Mouse (Mus musculus) left cerebral cortex, adult 9 months (tissue): ENCODE measurements at regions not wholly inside any gene's neighbourhood (a gene's known extent, or its start where the extent isn't known, plus 50 kb on each side); places are given as distances from the start of the nearest gene placed in this dataset.
A peak's percentile ranks its signal among the peaks of the same experiment; 100 is the strongest.

ENCODE experiments used
- DNase-seq, 2 experiments: peaks; one replicate each; pipeline ENCODE4 v3.0.0; 2022; ENCODE audit warnings: low spot score in 2 of 2

DNA sequence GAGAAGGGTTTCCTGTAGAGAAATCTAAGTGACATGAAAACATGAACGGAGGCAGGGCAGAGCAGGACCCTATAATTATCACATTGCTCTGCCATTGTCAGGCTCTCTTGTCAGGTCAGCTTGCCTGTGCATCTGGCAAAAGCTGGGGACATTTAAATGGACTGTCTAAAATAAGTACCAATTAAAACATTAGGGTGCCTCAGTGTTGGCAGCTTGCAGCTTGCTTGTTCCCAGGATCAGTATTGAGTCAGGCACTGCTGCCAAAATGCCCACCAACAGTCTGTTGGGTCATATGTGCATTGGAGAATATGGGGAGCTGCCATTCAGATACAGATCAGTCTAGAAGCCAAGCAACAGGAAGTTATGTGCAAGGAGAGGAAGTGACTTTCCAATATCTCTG is 349.5 kb upstream of the B3gat1 start:
- DNase-seq = no peak

DNA sequence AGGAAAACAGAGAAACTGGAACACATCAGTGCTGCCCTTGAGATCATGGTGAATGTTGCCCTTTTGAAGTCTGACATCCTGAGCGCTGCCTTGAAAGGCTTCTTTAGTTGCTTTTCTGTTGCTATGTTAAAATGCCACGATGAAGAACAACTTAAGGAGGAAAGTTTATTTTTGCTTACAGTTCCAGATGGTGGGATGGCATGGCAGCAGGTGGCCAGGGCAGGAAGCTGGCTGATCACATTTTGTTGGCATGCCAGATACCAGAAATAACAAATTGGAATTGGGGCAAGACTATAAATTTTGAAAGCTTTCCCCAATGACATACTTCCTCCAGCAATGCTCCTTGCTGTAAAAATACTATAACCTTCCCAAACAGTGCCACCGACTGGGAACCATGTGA is 334.9 kb upstream of the B3gat1 start:
- DNase-seq = peak in 1 of 2 experiments; percentile 26

DNA sequence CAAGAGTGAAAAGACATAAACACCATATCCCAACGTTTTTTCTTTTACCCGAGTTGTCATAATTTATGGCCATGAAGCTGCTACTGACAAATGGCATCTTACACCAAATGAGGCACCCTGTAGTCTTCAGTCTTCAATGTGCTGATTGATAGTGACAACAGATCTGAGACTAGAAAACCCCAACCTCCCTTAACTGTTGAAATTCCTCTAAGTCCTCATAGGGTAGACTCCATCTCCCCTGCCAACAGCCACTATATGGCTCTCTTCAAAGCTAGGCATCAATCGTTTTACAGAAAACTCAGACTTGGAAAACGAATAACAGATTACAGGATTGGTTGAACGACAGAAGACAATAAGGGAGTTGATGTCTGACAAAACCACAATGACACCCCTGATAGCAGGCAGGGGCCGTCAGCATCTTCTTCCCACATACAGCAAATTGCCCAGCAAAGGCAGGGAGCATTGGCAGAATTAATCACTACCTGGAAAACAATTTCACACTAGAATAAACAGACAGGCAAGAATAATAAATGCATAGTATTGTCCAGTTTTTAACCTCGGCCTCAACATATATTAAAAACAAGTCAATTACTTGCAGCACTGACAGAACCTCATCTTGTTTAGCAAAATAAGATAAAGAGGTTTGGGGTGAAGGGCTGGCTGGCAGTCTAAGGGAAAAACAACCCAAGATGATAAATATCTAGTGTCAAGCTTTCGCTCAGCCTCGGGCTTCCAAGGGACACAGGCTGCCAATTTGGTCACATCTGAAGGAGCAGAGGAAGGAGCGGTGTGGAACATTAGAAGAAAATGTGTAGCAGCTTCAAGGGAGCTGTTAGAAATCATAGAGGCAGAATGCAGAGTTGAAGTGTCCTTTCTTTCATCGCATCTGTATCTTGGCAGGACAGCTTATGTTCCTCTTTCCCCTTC is 310.4 kb upstream of the B3gat1 start:
- no peak for DNase-seq

- DNase-seq = peak in 1 of 2 experiments; percentile 28
Observed at GRCm38 (mm10) chr9:26435507-26435906, 298.0 kb upstream of the B3gat1 start.

GRCm38 (mm10) chr9:26437244-26437643 is 296.3 kb upstream of the B3gat1 start:
- DNase-seq = no peak

DNA sequence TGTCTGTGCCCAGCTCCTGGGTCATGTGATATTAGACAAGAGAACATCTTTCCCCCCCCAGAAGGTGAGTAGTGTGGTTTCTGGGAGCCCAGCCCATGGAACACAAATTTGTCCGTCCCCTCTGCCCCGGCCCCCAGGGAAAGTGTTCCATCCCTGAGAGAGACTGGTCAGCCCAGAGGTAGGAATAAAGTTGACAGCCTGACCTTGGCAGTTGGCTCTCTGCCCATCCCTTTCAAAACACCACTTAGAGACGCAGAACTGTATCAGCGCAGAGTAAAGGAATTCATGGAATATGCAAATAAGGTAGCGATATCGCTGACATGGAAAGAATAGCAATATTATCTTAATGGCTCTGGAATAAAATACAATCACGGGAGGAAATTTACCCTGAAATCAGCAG is 279.6 kb upstream of the B3gat1 start:
- no peak for DNase-seq

GRCm38 (mm10) chr9:26461081-26461480 is 272.4 kb upstream of the B3gat1 start:
- DNase-seq = no peak

GRCm38 (mm10) chr9:26470694-26471392 is 262.7 kb upstream of the B3gat1 start:
- DNase-seq = no peak

GRCm38 (mm10) chr9:26476341-26476740 is 257.2 kb upstream of the B3gat1 start:
- no peak for DNase-seq

DNA sequence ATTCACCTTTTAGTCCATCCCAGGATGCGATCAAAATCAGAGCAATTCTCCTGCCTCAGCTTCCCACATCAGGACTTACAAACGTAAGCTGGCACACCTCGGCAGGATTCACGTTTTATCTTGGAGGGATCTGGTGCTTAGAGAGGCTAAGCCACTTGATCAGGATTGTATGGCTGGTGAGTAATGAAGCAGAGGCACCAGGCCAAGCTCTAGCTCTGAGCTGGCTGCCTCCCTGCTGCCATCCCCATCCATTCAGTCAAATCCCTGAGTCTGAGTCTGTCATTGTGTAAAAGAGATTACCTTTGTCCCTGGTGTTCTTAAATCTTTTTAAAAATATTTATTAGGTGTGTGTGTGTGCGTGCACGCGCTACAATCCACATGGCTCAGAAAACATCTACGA is 252.6 kb upstream of the B3gat1 start:
- DNase-seq = no peak

DNA sequence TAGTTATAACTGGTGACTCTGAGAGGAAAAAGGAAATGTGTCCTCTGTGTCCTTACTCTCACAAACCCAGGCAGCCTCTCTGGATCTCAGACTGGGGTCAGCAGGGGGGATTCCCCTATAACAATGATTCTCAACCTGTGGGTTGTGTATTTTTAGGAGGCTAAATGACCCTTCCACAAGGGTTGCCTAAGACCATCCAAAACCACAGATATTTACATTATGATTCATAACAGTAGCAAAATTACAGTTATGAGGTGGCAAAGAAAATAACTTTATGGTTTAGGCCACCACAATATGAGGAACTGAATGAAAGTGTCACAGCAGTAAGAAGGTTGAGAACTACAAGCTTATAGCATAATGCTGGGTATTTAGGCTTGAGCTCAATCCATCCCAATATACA is 251.6 kb upstream of the B3gat1 start:
- no peak for DNase-seq

DNA sequence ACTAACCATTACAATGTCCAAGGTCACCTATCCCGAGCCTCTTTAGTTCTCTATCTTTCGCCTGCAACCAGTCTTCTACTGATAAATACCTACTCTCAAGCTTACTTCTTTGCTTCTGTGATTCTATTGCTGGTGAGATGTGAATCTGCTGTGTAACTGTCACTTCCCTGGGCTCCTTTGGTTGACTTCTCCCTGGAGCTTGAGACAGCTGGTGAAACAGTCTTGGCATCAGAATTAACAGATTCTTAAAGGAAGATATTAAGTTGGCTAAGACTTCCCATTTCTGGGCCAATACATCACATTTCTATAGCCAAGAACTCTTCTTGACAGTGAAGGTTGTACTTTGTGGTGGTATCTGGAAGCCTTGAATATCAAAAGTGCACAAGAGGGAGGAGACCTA is 239.8 kb upstream of the B3gat1 start:
- peak in 1 of 2 experiments; percentile 4 for DNase-seq

DNA sequence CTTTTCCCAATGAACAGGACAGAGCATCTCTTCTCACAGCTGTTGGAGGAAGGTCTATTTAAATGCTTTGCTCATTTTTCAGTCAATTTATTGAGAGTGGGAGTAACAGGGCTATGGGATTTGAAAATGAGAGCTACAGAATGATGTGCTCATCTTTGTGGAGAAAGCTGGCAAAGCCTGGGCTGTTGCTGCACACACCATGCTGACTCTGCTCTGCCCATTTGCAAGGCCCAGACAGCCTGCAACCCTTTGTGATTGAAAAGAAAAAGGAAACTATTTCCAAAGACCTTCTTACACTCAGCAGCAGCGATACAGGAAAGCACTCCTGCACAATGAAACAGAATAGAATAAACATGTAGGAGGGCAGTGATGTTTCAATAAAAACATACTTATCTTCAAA is 231.5 kb upstream of the B3gat1 start:
- peak in 1 of 2 experiments; percentile 8 for DNase-seq

- no peak for DNase-seq
Observed at GRCm38 (mm10) chr9:26505941-26506340, 227.6 kb upstream of the B3gat1 start.

- no peak for DNase-seq
Observed at GRCm38 (mm10) chr9:26518651-26519050, 214.9 kb upstream of the B3gat1 start.

DNA sequence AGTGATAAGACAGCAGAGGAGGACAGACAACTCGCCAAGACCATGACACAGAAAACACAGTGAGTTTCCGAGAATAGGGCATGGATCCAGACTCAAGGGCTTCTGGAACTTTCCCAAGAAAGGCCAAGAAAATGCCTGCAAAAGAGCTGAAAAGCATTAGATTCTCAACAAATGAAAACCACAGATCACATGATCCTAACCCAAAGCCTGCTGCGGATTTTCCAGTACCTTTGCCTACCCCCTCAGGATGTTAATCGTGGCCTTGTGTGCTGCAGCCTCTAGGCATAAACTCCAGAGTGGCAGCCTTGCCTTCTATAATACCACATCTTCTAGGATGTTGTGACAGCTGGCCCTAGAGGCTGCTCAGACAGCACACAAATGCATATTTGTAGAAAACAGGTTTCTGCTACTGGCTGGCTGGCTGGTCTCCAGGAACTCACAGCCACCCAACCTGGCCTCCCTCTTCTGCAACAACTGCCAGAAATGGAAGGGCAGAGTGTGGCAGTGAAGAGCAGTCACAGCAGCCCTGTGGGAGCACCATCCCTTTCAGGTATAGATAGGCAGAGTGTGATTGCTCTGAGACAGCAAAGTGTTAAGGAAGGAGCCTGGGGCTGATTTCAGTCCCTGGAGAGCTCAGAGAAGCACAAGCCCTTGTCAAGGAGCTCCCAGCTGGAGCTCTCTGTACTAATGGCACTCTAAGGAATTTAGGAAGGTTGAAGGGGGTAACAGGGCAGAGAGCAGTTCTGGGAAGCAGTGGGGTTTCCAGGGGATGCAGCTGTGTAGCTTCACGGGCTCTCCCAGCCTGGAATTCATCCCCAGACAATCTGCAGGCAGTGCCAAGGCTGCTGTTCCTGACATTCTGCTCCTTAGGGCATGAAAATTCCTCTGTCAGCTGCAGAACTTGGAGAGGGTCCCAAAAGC is 213.7 kb upstream of the B3gat1 start:
- peak in 1 of 2 experiments; percentile 20 for DNase-seq

DNA sequence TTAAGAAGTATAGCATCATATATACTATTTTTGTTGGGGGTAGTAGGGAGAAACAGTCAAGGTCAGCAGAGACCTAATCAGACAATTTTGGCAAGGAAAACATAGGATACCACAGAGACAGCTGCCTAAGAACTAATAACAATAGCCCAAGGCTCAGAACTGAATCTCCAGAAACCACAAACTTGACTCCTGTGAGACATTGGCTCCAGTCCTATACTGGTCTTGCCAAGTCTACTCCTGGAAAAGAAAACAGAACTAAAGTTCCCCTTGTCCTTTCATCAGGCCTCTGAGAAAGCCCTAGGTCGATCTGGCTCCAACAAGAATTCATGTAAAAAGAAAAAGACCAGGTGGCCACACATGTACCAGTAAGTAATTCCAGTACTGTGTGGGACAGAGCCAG is 209.4 kb upstream of the B3gat1 start:
- DNase-seq = no peak

DNA sequence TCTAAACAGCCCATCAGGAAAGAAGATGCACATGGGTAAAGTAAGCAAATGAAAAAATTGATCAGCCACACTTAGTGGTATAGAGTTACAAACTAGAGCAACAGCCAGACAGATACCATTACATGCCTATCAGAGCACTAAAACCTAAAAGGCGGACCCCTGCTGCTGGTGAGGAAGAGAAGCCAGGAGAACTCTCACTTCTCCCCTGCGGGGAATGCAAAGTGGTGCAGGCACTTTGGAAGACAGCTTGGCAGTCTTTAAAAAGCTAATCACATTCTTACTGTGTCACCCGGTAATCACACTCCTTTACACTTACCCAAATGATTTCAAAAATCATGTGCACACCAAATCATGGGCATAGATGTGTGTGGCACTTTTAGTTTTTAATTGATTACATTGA is 204.8 kb upstream of the B3gat1 start:
- no peak for DNase-seq

- no peak for DNase-seq
Observed at GRCm38 (mm10) chr9:26539042-26539441, 194.5 kb upstream of the B3gat1 start.

- peak in 1 of 2 experiments; percentile 32 for DNase-seq
Observed at GRCm38 (mm10) chr9:26548328-26548922, 185.1 kb upstream of the B3gat1 start.

- DNase-seq = no peak
Observed at GRCm38 (mm10) chr9:26549118-26549517, 184.4 kb upstream of the B3gat1 start.
